Comparison of ENCODE assay signal across 21 mouse cellular contexts in the genomic region with DNA sequence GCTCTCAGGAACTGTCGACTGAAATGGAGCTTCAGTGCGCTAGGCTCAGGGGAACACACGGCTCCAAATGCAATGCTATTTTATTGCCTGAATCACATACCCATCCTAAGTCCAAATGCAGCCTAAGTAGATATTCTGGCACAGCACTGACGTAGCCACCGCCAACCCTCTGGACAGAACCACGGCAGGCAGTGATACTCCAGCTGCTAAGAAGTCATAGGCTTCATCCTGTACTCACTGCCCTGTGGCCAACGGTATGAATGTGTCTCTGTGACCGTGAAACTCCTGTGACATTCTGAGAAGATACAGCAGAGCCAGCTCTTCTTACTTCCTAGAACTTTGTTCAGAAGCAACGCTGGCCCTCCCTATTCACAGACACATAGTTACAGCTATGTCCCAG. TPM values are rescaled to one million over a fixed set of nuclear protein-coding genes. Genes with fewer than 3 reads are reported as not detected.
"Had no signal": no experiment of that assay in that cellular context is flagged by ENCODE, and none has a peak within 500 bp of the region (broad histone marks: within the 10 kb centered on the region; RNA-seq: fewer than 3 reads in every experiment).

No protein-coding gene starts in this region.

- H3K4me2 ChIP-seq: limb, embryonic 15.5 days; liver, embryonic 12.5 days; lung, embryonic 14.5 days; midbrain, embryonic 15.5 days; neural tube, embryonic 12.5 days had no signal

- H3K4me1 ChIP-seq: limb, embryonic 15.5 days; midbrain, embryonic 10.5 days; midbrain, embryonic 15.5 days; neural tube, embryonic 12.5 days had no signal

- H3K4me3 ChIP-seq: limb, embryonic 15.5 days; liver, embryonic 12.5 days; midbrain, embryonic 10.5 days; midbrain, embryonic 15.5 days; neural tube, embryonic 12.5 days had no signal

- H3K27ac ChIP-seq: limb, embryonic 15.5 days; liver, embryonic 12.5 days; midbrain, embryonic 10.5 days; midbrain, embryonic 15.5 days; neural tube, embryonic 12.5 days had no signal

- H3K9me3 ChIP-seq: limb, embryonic 15.5 days; liver, embryonic 12.5 days; midbrain, embryonic 10.5 days; midbrain, embryonic 15.5 days; neural tube, embryonic 12.5 days had no signal

- ATAC-seq: liver, embryonic 12.5 days; midbrain, embryonic 15.5 days had no signal

- DNase-seq: kidney, postnatal 14 days; layer of hippocampus, adult 9-11 months; layer of hippocampus, postnatal 36 days; lung, embryonic 14.5 days; lung, postnatal 10 days; lung, postnatal 4 days; spleen, adult 18-20 months; thymus, adult 18-20 months; thymus, postnatal 14 days had no signal

- H3K9ac ChIP-seq: limb, embryonic 15.5 days; liver, embryonic 12.5 days; lung, embryonic 14.5 days; midbrain, embryonic 15.5 days; neural tube, embryonic 12.5 days had no signal

- H3K27me3 ChIP-seq: limb, embryonic 15.5 days; liver, embryonic 12.5 days; midbrain, embryonic 15.5 days; neural tube, embryonic 12.5 days had no signal

RNA-seq across cellular contexts. Expression of a gene that starts 27.2 kb away (rescaled TPM):
- total RNA-seq: megakaryocyte, adult 5-6 weeks; monocyte, adult 5-6 weeks had no signal
- polyA plus RNA-seq: large intestine, adult 2 months; liver, embryonic 16.5 days had no signal

RNA-seq across cellular contexts. Expression of a gene that starts 53.9 kb away (rescaled TPM):
- total RNA-seq: monocyte, adult 5-6 weeks; neutrophil, adult 5-6 weeks had no signal
- polyA plus RNA-seq: limb, embryonic 11.5 days; liver, embryonic 12.5 days; liver, embryonic 16.5 days; lung, embryonic 14.5 days; midbrain, embryonic 15.5 days; stomach, embryonic 14.5 days had no signal
